8 mouse cellular contexts compared by ENCODE assay signal in the genomic region with DNA sequence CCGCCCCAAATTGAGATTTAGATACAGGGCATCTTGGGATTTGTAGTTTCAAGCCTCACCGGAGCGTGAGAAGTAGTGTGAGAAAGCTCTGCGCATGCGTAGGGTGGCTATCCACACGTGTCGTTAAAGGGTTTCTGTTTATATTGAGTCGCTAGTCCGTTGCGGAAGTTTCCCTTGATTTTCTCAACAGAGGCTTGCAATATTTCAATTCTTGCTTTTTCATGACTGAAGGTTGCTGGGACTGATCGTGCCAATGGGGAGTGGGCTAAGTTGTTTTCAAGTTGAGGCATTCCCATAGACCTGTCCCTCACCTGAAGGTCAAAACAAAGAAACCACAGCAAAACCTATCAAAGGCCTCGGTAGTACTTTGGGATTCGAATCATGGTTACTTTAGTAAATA. TPM values are rescaled to one million over a fixed set of nuclear protein-coding genes. Genes with fewer than 3 reads are reported as not detected.
DNase-seq lines count a peak whose midpoint lies in the region; ATAC-seq and TF ChIP-seq lines count a peak whose summit lies in the region.

No protein-coding gene starts in this region.

- peak overlapping the region; percentile 85 for H3K4me2 ChIP-seq in lung, embryonic 15.5 days
- peak overlapping the region; percentile 90 for H3K4me2 ChIP-seq in neural tube, embryonic 15.5 days

- no peak for TF ChIP-seq CTCF in bone marrow macrophage, adult 2 months (IDR thresholded peaks at IDR 0.05; ENCODE audit: low read depth, low read length)
- no peak for TF ChIP-seq CTCF in embryonic fibroblast, embryonic 13.5 days (IDR thresholded peaks at IDR 0.05; ENCODE audit: borderline replicate concordance, insufficient read depth, low read length)
- no peak for TF ChIP-seq CTCF in layer of hippocampus, adult 2 months (conservative IDR thresholded peaks at IDR 0.05)

- peak overlapping the region; percentile 81; the same call in 1 of the 2 replicates for H3K9ac ChIP-seq in lung, embryonic 15.5 days
- H3K9ac ChIP-seq in neural tube, embryonic 15.5 days (replicated peaks) = peak overlapping the region; percentile 66; the same call in 1 of the 2 replicates

- peak; percentile 53 to 64 for DNase-seq in heart, postnatal 36 days
- DNase-seq in layer of hippocampus, adult 2 months (ENCODE audit: low spot score in 2 of 2) = peak; percentile 63 to 70
- peak; percentile 79 for DNase-seq in testis, postnatal 14 days (ENCODE audit: low spot score)

- H3K36me3 ChIP-seq in lung, embryonic 15.5 days = peaks cover 38% of the 10 kb centered on the region
- H3K36me3 ChIP-seq in neural tube, embryonic 15.5 days = peaks cover 31% of the 10 kb centered on the region

- intact Hi-C loops in heart, postnatal 36 days (cut with DNase I) = no loop called here

- H3K27me3 ChIP-seq in lung, embryonic 15.5 days = no peaks in the 10 kb centered on the region
- H3K27me3 ChIP-seq in neural tube, embryonic 15.5 days (replicated peaks) = no peaks in the 10 kb centered on the region

- WGBS in lung, embryonic 15.5 days = under 1% methylated on average over 13 of the region's 13 CpGs
- WGBS in neural tube, embryonic 15.5 days = 3% methylated on average over 13 of the region's 13 CpGs

- H3K9me3 ChIP-seq in lung, embryonic 15.5 days = no peaks in the 10 kb centered on the region
- no peaks in the 10 kb centered on the region for H3K9me3 ChIP-seq in neural tube, embryonic 15.5 days (replicated peaks)

- peaks cover 4% of the 10 kb centered on the region; the same call in 1 of the 2 replicates for H3K4me1 ChIP-seq in bone marrow macrophage, adult 2 months (ENCODE audit: control insufficient read depth, insufficient read depth, low read length)
- peaks cover 12% of the 10 kb centered on the region for H3K4me1 ChIP-seq in embryonic fibroblast, embryonic 13.5 days (ENCODE audit: control insufficient read depth, insufficient read depth, low read length)
- peaks cover 34% of the 10 kb centered on the region for H3K4me1 ChIP-seq in lung, embryonic 15.5 days
- H3K4me1 ChIP-seq in neural tube, embryonic 15.5 days = peaks cover 38% of the 10 kb centered on the region

- peak; percentile 48 for ATAC-seq in CD4-positive, CD25-positive, alpha-beta regulatory T cell, adult 4 months
- ATAC-seq in lung, embryonic 15.5 days (ENCODE audit: borderline replicate concordance, extremely low read depth, low FRiP score, low TSS enrichment) = no peak
- ATAC-seq in neural tube, embryonic 15.5 days (ENCODE audit: low FRiP score) = no peak

- peak overlapping the region; percentile 81 for H3K4me3 ChIP-seq in bone marrow macrophage, adult 2 months (ENCODE audit: insufficient read depth, low read length)
- peak overlapping the region; percentile 13 for H3K4me3 ChIP-seq in embryonic fibroblast, embryonic 13.5 days (ENCODE audit: insufficient read depth, low read length)
- peak overlapping the region; percentile 75 for H3K4me3 ChIP-seq in layer of hippocampus, adult 2 months
- peak overlapping the region; percentile 90 for H3K4me3 ChIP-seq in lung, embryonic 15.5 days
- H3K4me3 ChIP-seq in neural tube, embryonic 15.5 days (replicated peaks) = peak overlapping the region; percentile 77

- no peak for TF ChIP-seq POLR2A in bone marrow macrophage, adult 2 months (IDR thresholded peaks at IDR 0.05; ENCODE audit: borderline replicate concordance, low read depth, low read length)
- TF ChIP-seq POLR2A in embryonic fibroblast, embryonic 13.5 days (IDR thresholded peaks at IDR 0.05; ENCODE audit: low read depth, low read length) = peak; percentile 27; the same call in 1 of the 2 replicates

- H3K27ac ChIP-seq in bone marrow macrophage, adult 2 months (ENCODE audit: insufficient read depth, low read depth, low read length) = peak overlapping the region; percentile 91
- H3K27ac ChIP-seq in embryonic fibroblast, embryonic 13.5 days (ENCODE audit: insufficient read depth, low read length) = peak overlapping the region; percentile 91
- H3K27ac ChIP-seq in layer of hippocampus, adult 2 months = peak overlapping the region; percentile 99
- H3K27ac ChIP-seq in lung, embryonic 15.5 days = peak overlapping the region; percentile 71; the same call in 1 of the 2 replicates
- no peak overlapping the region for H3K27ac ChIP-seq in neural tube, embryonic 15.5 days (replicated peaks)

RNA-seq across cellular contexts. Expression of gene Tnpo2, which starts 2.0 kb away (rescaled TPM):
- polyA plus RNA-seq in CD4-positive, CD25-positive, alpha-beta regulatory T cell, adult 4 months (2017; shearing (Covaris generic)) = 10 to 100 TPM; 15.0 to 30.1 TPM
- 34.0 and 44.4 TPM in 2 replicates for polyA plus RNA-seq in bone marrow macrophage, adult 2 months (2012; ENCODE audit: insufficient read depth, insufficient read length, missing spikeins)
- 106 and 120 TPM in 2 replicates for polyA plus RNA-seq in embryonic fibroblast, embryonic 13.5 days (2011; ENCODE audit: insufficient read length, low read depth, missing spikeins)
- 10 to 100 TPM; 28.1 to 35.1 TPM for total RNA-seq in heart, postnatal 36 days (2021)
- 100 to 1,000 TPM; 170 to 175 TPM for total RNA-seq in layer of hippocampus, adult 2 months (2021)
- polyA plus RNA-seq in lung, embryonic 15.5 days (2015; fragmentation: Nextera tagmentation; extraction: Ambion mirVana) = 29.1 and 32.3 TPM in 2 replicates
- 54.9 and 55.5 TPM in 2 replicates for polyA plus RNA-seq in neural tube, embryonic 15.5 days (2015; fragmentation: Nextera tagmentation; extraction: Ambion mirVana)

RNA-seq across cellular contexts. Expression of gene Trir, which starts 8.1 kb away (rescaled TPM):
- 10 to 100 TPM; 15.5 to 28.1 TPM for polyA plus RNA-seq in CD4-positive, CD25-positive, alpha-beta regulatory T cell, adult 4 months (2017; shearing (Covaris generic))
- polyA plus RNA-seq in bone marrow macrophage, adult 2 months (2012; ENCODE audit: insufficient read depth, insufficient read length, missing spikeins) = 145 and 177 TPM in 2 replicates
- 108 and 117 TPM in 2 replicates for polyA plus RNA-seq in embryonic fibroblast, embryonic 13.5 days (2011; ENCODE audit: insufficient read length, low read depth, missing spikeins)
- total RNA-seq in heart, postnatal 36 days (2021) = 10 to 100 TPM; 80.7 to 84.2 TPM
- 100 to 1,000 TPM; 125 to 136 TPM for total RNA-seq in layer of hippocampus, adult 2 months (2021)
- 107 and 118 TPM in 2 replicates for polyA plus RNA-seq in lung, embryonic 15.5 days (2015; fragmentation: Nextera tagmentation; extraction: Ambion mirVana)
- polyA plus RNA-seq in neural tube, embryonic 15.5 days (2015; fragmentation: Nextera tagmentation; extraction: Ambion mirVana) = 116 and 124 TPM in 2 replicates

RNA-seq across cellular contexts. Expression of gene Asna1, which starts 9.7 kb away (rescaled TPM):
- 10 to 100 TPM; 53.8 to 73.8 TPM for polyA plus RNA-seq in CD4-positive, CD25-positive, alpha-beta regulatory T cell, adult 4 months (2017; shearing (Covaris generic))
- 74.5 and 75.3 TPM in 2 replicates for polyA plus RNA-seq in bone marrow macrophage, adult 2 months (2012; ENCODE audit: insufficient read depth, insufficient read length, missing spikeins)
- polyA plus RNA-seq in embryonic fibroblast, embryonic 13.5 days (2011; ENCODE audit: insufficient read length, low read depth, missing spikeins) = 71.1 and 73.2 TPM in 2 replicates
- 10 to 100 TPM; 66.2 to 69.8 TPM for total RNA-seq in heart, postnatal 36 days (2021)
- total RNA-seq in layer of hippocampus, adult 2 months (2021) = 100 to 1,000 TPM; 119 to 122 TPM
- 124 and 128 TPM in 2 replicates for polyA plus RNA-seq in lung, embryonic 15.5 days (2015; fragmentation: Nextera tagmentation; extraction: Ambion mirVana)
- 148 and 154 TPM in 2 replicates for polyA plus RNA-seq in neural tube, embryonic 15.5 days (2015; fragmentation: Nextera tagmentation; extraction: Ambion mirVana)

RNA-seq across cellular contexts. Expression of gene Best2, which starts 20.4 kb away (rescaled TPM):
- not detected for polyA plus RNA-seq in CD4-positive, CD25-positive, alpha-beta regulatory T cell, adult 4 months (2017; shearing (Covaris generic))
- polyA plus RNA-seq in bone marrow macrophage, adult 2 months (2012; ENCODE audit: insufficient read depth, insufficient read length, missing spikeins) = not detected in 2 replicates
- not detected in 2 replicates for polyA plus RNA-seq in embryonic fibroblast, embryonic 13.5 days (2011; ENCODE audit: insufficient read length, low read depth, missing spikeins)
- total RNA-seq in heart, postnatal 36 days (2021) = not detected
- not detected for total RNA-seq in layer of hippocampus, adult 2 months (2021)
- polyA plus RNA-seq in lung, embryonic 15.5 days (2015; fragmentation: Nextera tagmentation; extraction: Ambion mirVana) = not detected in 2 replicates
- polyA plus RNA-seq in neural tube, embryonic 15.5 days (2015; fragmentation: Nextera tagmentation; extraction: Ambion mirVana) = not detected in 2 replicates

RNA-seq across cellular contexts. Expression of gene Fbxw9, which starts 25.1 kb away (rescaled TPM):
- 1 to 10 TPM; 3.2 to 4.9 TPM for polyA plus RNA-seq in CD4-positive, CD25-positive, alpha-beta regulatory T cell, adult 4 months (2017; shearing (Covaris generic))
- polyA plus RNA-seq in bone marrow macrophage, adult 2 months (2012; ENCODE audit: insufficient read depth, insufficient read length, missing spikeins) = 10.2 and 11.8 TPM in 2 replicates
- 28.8 TPM in 2 replicates for polyA plus RNA-seq in embryonic fibroblast, embryonic 13.5 days (2011; ENCODE audit: insufficient read length, low read depth, missing spikeins)
- total RNA-seq in heart, postnatal 36 days (2021) = 1 to 10 TPM; 3.4 to 4.3 TPM
- total RNA-seq in layer of hippocampus, adult 2 months (2021) = 10 to 100 TPM; 22.6 to 23.5 TPM
- 27.9 and 28.4 TPM in 2 replicates for polyA plus RNA-seq in lung, embryonic 15.5 days (2015; fragmentation: Nextera tagmentation; extraction: Ambion mirVana)
- 60.6 and 68.3 TPM in 2 replicates for polyA plus RNA-seq in neural tube, embryonic 15.5 days (2015; fragmentation: Nextera tagmentation; extraction: Ambion mirVana)

Comparison
In these comparisons a context has a peak if more than half of its experiments do, and no peak if none do; other contexts are left out.
1. H3K4me3 ChIP-seq: peak in every context shown above with its lines; median percentile 90 in lung, embryonic 15.5 days; 81 in bone marrow macrophage, adult 2 months; 77 in neural tube, embryonic 15.5 days; 75 in layer of hippocampus, adult 2 months; 13 in embryonic fibroblast, embryonic 13.5 days.